Mouse (Mus musculus) lung, postnatal 25 days (tissue): ENCODE data around the gene Ldha.
A peak's percentile ranks its signal among the peaks of the same experiment; 100 is the strongest.
"Not testable (repeated sequence)": the region's sequence is repeated elsewhere in the genome, so short reads cannot be mapped to it uniquely, and the experiment has no call there.

Source experiments
- DNase-seq: peaks from one replicate; pipeline ENCODE4 v3.0.0; 2022; ENCODE audit warnings: low spot score

Gene Ldha

DNA sequence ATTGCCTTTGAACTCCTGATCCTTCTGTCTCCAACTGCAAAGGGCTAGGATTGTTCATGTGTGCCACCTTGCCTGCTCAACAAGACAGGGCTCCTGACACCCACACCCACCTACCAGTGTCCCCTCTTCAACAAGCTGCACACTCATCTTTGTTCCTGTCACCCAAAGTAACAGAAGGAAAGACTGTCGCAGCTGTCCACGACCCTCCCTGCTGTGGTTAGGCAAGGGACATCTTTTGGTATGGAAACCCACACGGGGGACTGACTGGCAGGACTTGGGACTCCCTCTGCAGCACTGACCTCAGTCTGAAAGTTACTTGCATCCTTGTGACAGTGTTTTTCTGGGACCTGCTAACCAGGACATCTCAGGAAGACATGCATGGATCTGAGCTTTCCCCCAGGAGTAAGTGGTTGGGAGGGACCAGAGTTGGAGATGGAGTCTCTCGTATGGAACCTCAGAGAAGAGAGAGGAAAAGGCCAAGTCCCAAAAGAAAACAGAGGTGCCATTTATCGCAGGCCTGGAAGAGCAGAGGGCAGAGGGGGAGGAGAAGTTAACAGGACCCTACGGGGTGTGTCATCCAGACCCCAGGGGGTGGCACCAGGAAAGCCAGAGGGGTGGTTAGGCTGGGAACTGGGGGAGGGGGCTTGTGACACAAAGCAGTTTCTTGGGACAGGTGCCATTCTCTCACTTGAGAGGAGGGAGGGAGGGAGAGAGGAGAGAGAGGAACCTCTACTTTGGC lies at the start of gene Ldha:
Gene Ldha (plus strand): TSS at position 689 of the 739 bp plus-strand sequence.
- DNase-seq = no peak

GRCm38 (mm10) chr7:46793871-46794270 lies 47.4 kb upstream of the Ldha start:
- DNase-seq = no peak

DNA sequence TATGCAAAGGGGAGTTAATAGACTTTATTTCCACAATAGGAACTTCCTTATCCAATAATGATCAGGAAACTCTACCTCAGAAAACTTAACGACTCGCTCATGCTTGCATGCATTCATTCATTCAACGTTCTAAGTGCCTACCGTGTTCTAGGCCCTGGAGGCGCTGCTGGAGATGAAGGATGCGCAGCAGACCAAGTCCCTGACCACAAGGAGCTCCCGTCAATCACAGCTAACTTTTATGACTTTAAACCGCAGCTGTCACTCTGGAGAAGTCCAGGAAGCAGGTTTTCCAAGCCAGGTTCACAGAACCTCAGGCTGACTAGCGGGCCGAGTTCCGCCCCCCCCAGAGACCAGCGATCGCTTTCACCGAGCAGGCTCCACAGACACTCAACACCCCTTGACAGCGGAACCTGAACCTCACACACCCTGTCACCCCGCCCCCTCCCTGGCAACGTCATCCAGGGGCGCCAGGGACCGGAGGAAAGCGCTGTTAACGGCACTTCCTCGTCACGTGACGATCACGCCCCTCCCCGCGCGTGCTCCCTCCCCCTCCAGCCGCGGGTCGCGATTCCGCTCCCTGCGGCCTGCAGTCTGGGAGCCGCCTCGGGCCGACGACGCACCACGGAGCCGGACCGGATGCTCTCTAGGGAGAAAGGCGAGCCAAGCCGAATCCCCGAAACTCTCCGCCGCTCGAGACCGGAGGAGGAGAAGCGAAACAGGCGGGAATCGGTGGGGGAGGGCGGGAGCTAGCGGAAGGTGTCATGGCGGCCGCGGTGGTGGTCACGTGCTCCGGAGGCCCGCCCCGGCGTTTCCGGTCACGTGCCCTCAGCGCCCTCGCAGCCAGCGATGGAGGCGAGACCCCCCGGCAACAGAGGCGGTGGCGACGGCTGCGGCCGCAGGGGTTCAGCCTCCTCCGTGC lies 45.7 kb upstream of the Ldha start, which contains the start of the genes Hps5 and Gtf2h1:
Gene Hps5 (minus strand): TSS at position 778 of the 919 bp plus-strand sequence.
Gene Gtf2h1 (plus strand): TSS at position 817 of the 919 bp plus-strand sequence.
- peak; percentile 99 for DNase-seq

GRCm38 (mm10) chr7:46796206-46796679 lies 45.0 kb upstream of the Ldha start:
- no peak for DNase-seq

DNA sequence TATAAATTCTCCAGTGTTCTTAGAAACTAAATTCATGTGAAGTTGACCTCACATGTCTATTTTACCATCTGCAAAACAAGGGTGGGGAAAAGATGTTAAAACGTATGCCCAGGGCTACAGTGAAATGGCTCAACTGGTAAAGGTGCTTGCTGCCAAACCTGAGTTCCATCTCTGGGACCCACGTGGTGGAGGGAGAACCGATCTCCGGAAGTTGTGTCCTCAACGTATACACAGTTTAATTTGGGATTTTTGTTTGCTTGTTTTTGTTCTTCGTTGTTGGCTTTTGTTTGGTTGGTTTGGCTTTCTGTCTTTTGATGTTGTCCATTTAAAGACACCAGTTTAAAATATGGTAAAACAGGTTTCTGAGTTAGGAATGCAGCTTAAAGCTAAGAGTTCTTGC lies 44.5 kb upstream of the Ldha start:
- DNase-seq = no peak

DNA sequence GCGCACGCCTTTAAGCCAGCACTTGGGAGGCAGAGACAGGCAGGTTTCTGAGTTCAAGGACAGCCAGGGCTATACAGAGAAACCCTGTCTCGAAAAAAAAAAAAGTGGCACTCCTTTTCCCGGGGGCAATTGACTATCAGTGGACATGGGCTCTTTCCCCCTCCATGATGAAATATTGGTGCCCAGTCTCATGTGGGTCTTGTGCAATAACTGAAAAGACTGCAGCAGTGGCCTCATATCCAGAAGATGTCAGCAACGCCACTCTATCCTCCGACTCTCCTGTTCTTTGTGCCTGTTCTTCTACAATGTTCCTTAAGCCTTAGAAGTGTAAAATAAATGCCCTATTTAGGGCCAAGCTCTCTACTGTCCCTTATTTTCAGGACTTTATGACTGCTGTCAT lies 30.9 kb upstream of the Ldha start:
- no peak for DNase-seq

- no peak for DNase-seq
Observed at GRCm38 (mm10) chr7:46814012-46814411, 27.3 kb upstream of the Ldha start.

- DNase-seq = not testable (repeated sequence)
Observed at GRCm38 (mm10) chr7:46820876-46821632, 20.2 kb upstream of the Ldha start.

DNA sequence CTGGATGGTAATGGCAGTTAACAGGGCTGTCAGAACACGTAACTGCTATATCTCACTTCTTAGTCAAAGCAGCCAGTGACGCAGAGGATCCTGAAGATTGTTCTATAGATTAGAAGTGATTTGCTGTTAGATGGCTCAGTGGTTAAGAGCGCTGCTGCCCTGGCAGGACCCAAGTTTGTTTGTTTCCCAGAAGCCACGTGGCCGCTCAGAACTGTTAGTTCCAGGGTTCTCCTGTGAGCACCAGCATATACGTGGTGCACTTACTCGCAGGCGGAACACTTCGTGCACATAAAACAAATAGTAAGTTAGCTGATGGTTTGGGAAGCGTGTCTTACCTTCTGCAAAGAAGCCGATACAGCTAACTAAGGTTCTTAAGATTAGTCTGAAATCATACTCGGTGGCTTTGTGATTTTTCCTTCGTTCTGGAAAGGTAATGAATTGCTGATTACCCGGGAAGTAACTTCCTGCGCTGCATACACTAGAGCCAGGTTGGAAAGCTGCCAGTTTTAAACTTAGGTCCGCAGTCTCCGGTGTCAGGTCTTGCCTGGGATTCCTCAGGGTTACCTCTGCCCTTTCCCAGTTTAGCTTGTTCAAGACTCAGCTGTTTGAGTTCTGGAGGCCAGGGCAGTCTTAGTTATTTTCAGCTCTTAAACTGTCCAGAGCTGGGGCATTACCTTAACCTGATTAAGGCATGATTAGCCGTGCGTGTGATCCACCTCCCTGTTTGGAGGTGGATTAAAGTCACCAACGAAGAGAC lies 14.1 kb upstream of the Ldha start:
- no peak for DNase-seq

- DNase-seq = no peak
Observed at GRCm38 (mm10) chr7:46827803-46828184, 13.5 kb upstream of the Ldha start.

GRCm38 (mm10) chr7:46829911-46830310 lies 11.4 kb upstream of the Ldha start:
- DNase-seq = no peak

GRCm38 (mm10) chr7:46830799-46831590 lies 10.3 kb upstream of the Ldha start:
- DNase-seq = peak; percentile 70

DNA sequence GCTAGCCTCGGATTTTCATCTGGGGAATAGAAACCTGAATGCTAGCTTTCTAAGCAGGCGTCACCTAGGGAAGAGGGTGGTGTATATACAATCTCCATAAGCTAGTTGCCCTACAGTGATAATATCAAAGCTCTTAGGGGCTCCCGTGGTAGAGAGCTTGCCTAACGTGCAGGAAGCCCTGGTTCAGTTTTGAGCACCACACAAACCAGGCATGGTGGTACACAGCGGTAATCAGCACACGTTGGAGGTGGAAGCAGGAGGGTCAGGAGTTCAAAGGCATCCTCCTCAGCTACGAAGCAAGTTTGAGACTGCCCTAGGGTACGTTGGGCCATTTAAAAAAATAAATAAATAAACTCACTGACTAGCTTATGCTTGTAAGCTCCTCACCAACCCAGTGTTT lies 9.6 kb upstream of the Ldha start:
- DNase-seq = no peak

DNA sequence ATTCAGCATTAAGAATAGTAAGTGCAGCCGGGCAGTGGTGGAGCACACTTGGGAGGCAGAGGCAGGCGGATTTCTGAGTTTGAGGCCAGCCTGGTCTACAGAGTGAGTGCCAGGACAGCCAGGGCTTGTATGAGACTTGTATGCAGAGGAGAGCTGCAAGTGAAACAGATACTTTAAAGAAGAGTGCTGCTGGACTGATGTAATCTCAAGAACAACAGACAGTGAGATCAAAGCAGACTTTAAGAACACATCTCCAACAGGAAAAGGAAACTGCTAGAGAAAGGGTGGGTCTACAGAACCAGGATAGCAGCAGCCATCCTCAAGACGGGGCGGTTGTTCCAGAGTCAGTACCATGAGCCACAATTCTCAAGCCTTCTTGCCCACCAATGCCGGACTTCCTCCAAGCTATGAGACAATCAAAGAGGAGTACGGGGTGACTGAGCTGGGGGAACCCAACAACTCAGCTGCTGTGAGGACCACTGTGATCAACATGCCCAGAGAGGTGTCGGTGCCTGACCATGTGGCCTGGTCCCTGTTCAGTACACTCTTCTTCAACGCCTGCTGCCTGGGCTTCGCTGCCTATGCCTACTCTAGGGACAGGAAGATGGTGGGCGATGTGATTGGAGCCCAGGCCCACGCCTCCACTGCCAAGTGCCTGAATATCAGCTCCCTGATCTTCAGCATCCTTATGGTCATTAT lies 9.0 kb upstream of the Ldha start:
- not testable (repeated sequence) for DNase-seq

DNA sequence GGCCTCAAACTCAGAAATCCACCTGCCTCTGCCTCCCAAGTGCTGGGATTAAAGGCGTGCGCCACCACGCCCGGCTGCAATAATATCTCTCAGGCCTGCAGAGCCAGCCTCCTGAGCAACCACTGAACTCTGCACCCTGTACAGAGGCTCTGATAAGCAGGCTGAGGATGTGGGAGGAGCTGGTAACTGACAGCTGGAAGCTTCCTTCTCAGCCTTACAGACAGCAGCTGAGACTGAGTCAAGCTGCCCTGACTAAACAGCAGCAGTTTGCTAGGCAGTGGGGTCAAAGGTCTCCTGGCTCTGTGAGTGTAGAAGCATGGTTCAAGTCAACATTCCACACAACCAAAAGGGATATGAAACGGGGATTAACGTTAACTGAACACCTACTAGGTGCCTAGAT lies 8.0 kb upstream of the Ldha start:
- DNase-seq = peak; percentile 77

- DNase-seq = no peak
Observed at GRCm38 (mm10) chr7:46833670-46834255, 7.5 kb upstream of the Ldha start.

- DNase-seq = no peak
Observed at GRCm38 (mm10) chr7:46834994-46835610, 6.2 kb upstream of the Ldha start.

DNA sequence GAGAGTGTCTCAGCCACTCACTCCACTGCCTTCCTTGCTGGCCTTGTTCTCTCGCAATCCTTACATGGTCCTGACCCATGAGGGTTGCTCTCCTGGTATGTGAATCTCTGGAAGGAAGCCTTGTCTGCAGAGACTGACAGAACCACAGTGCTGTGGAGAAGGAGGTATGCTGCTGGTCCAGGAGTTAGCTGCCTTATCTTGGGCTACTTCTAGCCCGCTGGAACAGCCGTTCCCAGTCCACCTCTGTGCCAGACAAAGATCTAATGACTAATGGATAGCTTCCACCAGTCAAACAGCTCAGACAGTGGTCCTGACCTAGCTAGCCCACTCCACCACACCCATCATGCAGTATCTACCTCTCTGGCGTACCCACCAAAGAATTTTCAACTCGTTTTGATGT lies 4.9 kb upstream of the Ldha start:
- DNase-seq = no peak

- DNase-seq = no peak
Observed at GRCm38 (mm10) chr7:46837073-46837472, 4.2 kb upstream of the Ldha start.
